Mouse (Mus musculus) megakaryocyte progenitor cell, adult 5-6 weeks (primary cell): ENCODE measurements around the gene Sfxn4. TPM values are rescaled to one million over a fixed set of nuclear protein-coding genes. Genes with fewer than 3 reads are reported as not detected.

Experiments used
- total RNA-seq, 2 experiments: library from RNA; stranded (forward) in 1 of 2; stranded (reverse) in 1 of 2; fragments of 157-497, 149-512 nt in 1 of 2; fragments of 200-1000 nt in 1 of 2; gene quantifications; 2 replicates each; pipeline versions ENCODE4 v1.2.3 to v1.2.4; 2015 to 2017

The Sfxn4 gene
- total RNA-seq, 2 experiments from 2014 or later = 1.3 to 2.6 TPM

Other genes with a start within 250 kb of the Sfxn4 start
- 1.7 and 2.0 TPM in 2 replicates for gene Nanos1, start 105.5 kb downstream of the Sfxn4 start, total RNA-seq (2015)
- gene Nanos1, start 105.5 kb downstream of the Sfxn4 start, total RNA-seq (2017) = 0.62 and 0.74 TPM in 2 replicates
- gene Eif3a, start 70.8 kb downstream of the Sfxn4 start, total RNA-seq (2015) = 277 and 314 TPM in 2 replicates
- gene Eif3a, start 70.8 kb downstream of the Sfxn4 start, total RNA-seq (2017) = 313 and 434 TPM in 2 replicates
- gene Fam45a, start 49.9 kb downstream of the Sfxn4 start, total RNA-seq (2015) = 28.8 and 33.5 TPM in 2 replicates
- 18.3 and 25.1 TPM in 2 replicates for gene Fam45a, start 49.9 kb downstream of the Sfxn4 start, total RNA-seq (2017)
- gene Prdx3, start 13.1 kb upstream of the Sfxn4 start, total RNA-seq (2015) = 147 and 165 TPM in 2 replicates
- 117 and 123 TPM in 2 replicates for gene Prdx3, start 13.1 kb upstream of the Sfxn4 start, total RNA-seq (2017)
- gene Grk5, start 28.3 kb upstream of the Sfxn4 start, total RNA-seq (2015) = 0.81 and 0.96 TPM in 2 replicates
- 0.88 and 3.3 TPM in 2 replicates for gene Grk5, start 28.3 kb upstream of the Sfxn4 start, total RNA-seq (2017)